Mouse (Mus musculus) adipocyte (in vitro differentiated cells): Measurements from ENCODE around the gene Grcc10.
A peak's percentile ranks its signal among the peaks of the same experiment; 100 is the strongest.

Experiments used
- DNase-seq: peaks from one replicate; pipeline ENCODE4 v3.0.0-alpha.2; 2016; ENCODE audit warnings: low spot score

Gene Grcc10

DNA sequence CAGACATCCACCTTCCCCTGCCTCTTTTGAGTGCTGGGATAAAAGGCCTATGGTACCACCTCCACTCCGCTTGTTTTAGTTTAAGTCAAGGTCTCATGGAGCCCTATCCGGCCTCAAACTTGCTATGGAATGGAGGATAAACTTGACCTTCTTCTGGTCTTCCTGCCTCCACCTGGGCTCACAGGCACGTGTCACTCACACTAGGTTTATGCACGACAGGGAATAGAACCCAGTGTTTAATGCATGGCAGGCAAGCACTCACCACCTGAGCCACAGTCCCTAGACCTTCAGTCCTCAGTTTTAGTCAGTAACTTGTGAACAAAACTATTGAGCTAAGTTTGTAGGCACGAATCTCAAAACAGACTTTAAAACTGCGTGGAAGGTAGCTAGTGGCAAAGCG is 10.1 kb downstream of the Grcc10 start:
- DNase-seq = no peak

GRCm38 (mm10) chr6:124729850-124730705 is 11.1 kb downstream of the Grcc10 start:
- no peak for DNase-seq

DNA sequence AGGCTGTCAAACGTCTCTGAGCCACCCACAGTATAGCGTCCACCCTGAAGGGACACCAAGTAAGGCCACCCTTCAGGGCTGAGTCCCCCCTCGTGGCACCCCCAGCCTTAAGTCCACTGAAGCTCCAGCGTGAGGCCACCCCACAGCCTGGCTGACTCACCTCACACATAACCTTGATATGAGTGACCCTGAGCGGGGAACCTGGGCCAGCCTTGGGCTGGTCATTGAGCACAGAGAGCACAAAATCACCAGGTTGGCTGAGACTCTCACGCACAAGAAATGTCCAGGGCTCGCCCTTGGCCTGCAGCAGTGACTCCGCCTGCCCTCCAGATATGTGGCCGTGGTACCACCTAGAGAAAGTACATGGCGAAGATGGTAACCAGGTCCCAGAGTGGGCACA is 12.6 kb downstream of the Grcc10 start:
- no peak for DNase-seq

GRCm38 (mm10) chr6:124724472-124724871 is 16.7 kb downstream of the Grcc10 start:
- no peak for DNase-seq

- DNase-seq = no peak
These were observed 17.6 kb downstream of the Grcc10 start for GRCm38 (mm10) chr6:124723541-124723940.

- no peak for DNase-seq
These were observed 18.2 kb downstream of the Grcc10 start for GRCm38 (mm10) chr6:124722876-124723473.

DNA sequence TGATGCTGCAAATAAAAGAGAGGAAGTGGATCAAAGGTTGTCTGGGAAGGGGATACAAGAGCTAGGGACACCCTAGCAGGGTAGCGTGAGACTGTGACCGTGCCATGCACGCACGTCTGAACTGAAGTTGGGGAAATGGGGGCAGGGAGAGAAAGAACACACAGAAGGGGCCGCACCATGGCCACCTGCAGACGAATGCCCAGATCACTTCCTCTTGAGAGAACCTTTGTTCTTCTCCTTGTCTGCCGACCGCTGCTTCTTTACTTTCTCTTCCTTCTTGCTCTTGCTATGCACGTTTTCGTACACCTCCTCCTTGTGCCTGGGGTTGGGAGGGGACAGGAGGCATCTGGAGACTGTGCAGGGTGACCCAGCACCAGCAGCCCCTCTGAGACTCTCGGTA is 20.3 kb downstream of the Grcc10 start:
- DNase-seq = no peak

DNA sequence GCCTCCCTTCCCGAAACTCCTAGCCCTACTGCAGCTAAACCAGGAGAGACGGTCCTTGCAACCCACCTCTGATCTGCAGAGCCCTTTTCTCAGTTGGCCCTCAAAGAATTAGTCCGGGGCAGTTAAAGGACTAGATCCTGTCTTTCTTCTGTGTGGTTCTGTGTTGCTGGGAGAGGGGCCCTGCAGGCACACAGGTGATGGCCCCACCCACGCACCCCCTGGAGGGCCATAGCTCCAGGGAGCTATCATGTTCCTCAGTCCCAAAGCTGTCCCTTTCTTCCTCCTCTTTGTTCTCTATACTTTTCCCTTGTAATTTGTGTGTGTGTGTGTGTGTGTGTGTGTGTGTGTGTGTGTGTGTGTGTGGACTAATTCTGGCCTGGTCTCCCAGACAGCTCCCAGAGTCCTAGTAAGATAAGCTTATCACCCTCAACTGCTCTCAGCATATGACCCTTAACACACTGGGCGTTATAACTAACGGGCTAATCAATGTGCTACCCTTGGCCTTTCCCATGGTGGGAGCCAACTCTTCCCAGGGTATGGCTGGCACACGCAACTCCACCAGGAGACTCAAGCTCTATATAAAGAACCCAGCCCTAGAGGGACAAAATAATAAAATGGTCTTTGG is 21.7 kb downstream of the Grcc10 start:
- no peak for DNase-seq

GRCm38 (mm10) chr6:124718703-124719102 is 22.5 kb downstream of the Grcc10 start:
- no peak for DNase-seq

DNA sequence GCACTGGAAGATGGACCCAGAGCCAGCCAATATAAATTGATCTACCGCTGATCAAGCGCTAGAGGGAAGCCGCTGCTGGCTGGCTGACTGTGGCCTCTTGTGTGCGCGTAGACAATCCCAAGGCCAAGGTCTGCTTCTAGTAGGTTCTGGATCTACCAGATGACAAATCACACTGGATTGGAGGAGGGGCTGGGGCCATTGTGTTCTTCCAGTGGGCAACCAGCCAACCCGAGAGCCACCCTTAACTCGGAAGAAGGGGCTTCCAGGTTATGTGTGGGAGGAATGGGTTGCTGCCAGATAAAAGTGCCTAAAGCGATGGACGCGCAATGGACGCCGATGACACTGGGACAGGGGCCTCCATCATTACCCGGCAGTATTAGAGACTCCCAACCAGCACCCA is 23.2 kb downstream of the Grcc10 start:
- no peak for DNase-seq

DNA sequence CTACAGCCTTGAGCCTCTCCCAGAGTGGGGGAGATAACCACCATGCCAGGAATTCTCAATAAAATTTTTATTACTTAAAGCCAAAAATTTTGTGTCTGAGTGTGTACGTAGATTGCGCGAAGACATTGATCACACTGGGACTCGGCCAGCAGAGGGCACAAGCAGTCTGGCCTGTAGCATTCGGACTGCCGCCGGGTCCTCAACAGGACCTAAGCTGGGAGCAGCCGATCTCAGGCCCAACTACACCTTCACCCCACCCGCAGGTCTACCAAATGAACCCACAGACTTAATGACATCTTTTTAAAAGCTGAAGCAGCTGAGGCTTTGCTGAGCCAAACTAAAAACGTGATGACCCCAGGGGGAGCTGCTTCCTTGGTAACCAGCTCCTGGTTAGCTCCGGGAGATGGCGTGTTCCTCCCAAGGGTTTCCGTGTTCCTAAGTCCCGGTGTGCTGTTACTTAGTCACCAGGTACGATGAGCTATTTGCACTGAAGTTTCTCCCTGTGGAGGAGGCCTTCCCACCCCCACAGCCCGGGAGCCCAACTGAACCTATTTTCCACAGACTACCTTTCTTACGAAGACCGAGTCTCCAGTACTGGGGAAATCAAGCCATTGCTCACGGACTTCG is 24.2 kb downstream of the Grcc10 start:
- DNase-seq = peak; percentile 59

- no peak for DNase-seq
These were observed 28.3 kb downstream of the Grcc10 start for GRCm38 (mm10) chr6:124712918-124713317.

DNA sequence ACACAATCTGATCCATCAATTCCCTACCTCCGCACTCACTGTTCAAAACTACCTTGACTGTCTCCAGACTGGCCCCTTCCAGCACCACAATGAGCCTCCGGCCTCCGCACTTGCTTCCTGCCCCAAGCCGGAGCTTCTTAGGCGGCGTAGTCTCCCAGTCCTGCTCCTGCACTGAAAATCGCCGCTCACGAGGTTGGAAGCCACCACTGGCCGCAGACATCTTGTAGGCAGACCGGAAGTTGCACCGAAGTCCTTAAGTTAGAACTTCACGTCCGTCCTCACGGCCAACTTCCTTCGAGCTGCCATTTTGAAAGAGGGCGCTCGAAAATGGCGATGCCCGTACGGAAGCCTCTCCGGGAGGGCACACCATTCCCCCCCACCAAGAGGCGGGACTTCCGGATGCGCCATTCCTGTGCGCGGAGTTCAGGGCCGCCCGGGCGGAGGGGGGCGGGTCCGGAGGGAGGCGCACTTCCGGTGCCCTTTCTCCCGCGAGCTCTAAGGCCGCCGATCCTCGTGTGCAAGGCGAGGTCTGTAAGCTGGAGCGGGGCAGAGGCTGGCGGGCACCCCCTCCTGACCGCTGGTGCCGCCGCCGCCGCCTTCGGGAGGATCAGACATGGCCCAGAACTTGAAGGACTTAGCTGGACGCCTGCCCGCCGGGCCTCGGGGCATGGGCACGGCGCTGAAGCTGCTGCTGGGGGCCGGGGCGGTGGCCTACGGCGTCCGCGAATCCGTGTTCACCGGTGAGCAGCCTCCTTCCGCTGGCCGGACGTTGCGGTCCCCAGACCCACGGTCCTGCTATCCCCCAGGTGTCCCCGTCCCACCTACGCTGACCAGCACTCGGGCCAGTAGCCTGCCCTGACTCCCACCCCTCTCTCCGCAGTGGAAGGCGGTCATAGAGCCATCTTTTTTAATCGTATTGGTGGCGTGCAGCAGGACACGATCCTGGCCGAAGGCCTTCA is 29.1 kb downstream of the Grcc10 start, which contains the start of the genes Emg1 and Phb2:
Gene Emg1, minus strand, starts transcription at position 355 of the 959 bp plus-strand sequence.
Gene Phb2, plus strand, starts transcription at position 513 of the 959 bp plus-strand sequence.
- DNase-seq = peak; percentile 100

GRCm38 (mm10) chr6:124708289-124708889 is 32.8 kb downstream of the Grcc10 start:
- no peak for DNase-seq

DNA sequence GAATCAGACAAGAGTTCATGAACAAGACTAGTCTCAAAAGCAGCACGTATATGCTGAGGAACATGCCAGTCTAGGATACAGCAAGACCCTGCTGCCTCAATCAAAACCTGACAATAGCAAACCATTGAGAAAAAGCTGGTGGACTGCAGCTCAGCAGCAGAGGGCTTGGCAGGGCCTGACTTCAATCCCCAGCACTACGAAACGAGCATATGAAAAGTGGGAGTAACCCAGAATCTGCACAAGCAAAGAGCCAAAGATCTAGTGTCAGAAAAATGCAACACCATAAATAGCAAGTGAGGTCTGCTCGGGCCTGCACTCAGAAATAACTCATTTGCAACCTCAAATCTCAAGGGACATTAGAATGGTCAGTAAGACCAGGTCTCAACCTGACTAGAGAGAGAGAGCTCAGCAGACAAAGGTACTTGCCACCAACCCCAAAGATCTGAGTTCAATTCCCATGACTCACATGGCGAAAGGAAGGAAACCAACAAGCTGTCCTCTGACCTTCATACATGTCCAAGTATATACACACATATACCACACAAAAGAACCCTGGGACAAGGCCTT is 35.0 kb downstream of the Grcc10 start:
- peak; percentile 48 for DNase-seq

DNA sequence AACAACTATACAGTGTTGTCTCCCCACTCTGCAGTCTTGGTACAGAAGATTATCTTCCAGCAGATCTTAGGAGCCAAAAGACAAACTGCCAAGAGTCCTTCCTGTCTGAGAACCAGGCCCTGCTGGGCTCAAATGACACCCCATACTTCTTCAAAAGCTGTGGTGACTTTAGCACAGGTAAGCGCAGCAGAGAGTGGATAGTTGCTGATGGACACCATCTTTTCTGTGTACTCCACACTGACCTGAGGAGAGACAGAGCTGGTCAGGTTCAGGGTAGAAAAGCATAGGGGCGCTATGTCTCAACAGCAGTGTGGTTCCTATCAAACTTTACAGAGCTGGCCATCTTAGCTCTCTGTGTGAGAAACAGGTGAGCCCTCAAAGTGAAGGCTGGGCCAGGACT is 36.8 kb downstream of the Grcc10 start:
- DNase-seq = no peak

DNA sequence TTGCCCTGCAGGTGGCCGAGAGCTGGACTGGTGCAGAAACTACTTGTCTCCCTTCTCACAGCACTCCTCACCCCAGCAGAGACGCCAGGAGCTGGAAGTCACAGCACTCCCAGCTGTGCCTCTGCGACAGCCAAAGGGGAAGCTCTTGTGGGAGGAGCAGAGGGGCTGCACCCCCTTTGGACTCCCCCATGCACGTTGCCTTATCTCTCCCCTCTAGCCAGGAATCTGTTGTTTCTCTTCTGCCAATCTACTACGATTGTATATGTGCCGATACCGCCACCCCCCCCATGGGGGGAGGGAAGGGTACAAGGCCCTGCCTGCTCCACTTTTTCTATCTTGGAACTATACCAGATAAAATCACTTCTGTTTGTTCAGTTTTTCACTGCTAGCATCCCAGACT is 37.4 kb downstream of the Grcc10 start:
- DNase-seq = no peak

DNA sequence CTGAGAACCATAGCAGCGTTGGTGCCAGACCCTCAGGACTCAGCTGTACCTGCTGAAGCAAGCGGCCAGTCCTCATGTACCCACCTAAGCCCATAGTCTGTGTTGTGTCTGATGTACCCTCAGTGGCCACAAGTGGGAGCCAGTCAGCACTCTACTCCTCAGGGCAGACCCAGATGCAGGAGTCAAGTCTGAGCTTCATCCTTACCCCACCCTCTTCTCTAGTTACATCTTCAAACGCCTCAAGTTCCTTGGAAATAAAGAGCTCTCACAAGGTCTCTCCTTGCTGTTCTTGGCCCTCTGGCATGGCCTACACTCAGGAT is 38.4 kb downstream of the Grcc10 start:
- peak; percentile 74 for DNase-seq

GRCm38 (mm10) chr6:124702102-124702783 is 38.9 kb downstream of the Grcc10 start:
- DNase-seq = no peak

DNA sequence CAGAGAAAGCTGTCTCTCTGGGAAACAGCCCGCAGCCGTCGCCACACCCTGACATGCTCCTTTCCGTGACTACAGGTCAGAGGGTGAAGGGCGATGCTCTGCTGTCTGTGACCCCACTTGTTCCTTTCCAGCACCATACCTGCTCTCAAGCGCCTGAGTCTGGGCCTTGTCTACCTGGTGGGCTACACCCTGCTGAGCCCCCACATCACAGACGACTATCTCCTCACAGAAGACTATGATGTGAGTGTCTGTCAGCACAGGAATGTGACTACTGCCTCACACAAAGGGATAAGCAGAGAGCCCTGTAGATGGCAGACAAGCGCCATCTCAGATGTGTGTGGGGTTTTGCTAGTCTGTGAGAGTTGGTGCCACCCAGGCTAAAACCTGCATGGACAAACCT is 39.8 kb downstream of the Grcc10 start:
- DNase-seq = no peak
